Mouse (Mus musculus) liver, adult 2 months (tissue): ENCODE measurements around the gene Cst8.

Source experiments
- CTCF ChIP-seq: fragments of 200-500 bp; IDR thresholded peaks from 2 replicates; pipeline ENCODE4 v1.5.1; 2011; ENCODE audit warnings: low read depth, low read length, control low read depth
- POLR2A ChIP-seq: fragments of 200-500 bp; IDR thresholded peaks from 2 replicates; pipeline ENCODE4 v1.6.1; 2011; ENCODE audit warnings: low read length, control low read depth; ENCODE audit not compliant: insufficient read depth; ENCODE audit errors: extremely low read depth

- TF ChIP-seq POLR2A: no peak
- no peak for TF ChIP-seq CTCF
Measured at GRCm38 (mm10) chr2:148834912-148835311, 36.3 kb downstream of the Cst8 start, which contains the start of gene Cst9.
